Mouse (Mus musculus) right cerebral cortex, postnatal 36 days (tissue): ENCODE results near the gene Npvf.
"Not testable (repeated sequence)": the region's sequence is repeated elsewhere in the genome, so short reads cannot be mapped to it uniquely, and the experiment has no call there.

Experiments used
- DNase-seq, 2 experiments: peaks; one replicate each; pipeline ENCODE4 v3.0.0; 2022; ENCODE audit warnings: low spot score in 2 of 2, mixed read lengths in 1 of 2

Npvf gene

DNA sequence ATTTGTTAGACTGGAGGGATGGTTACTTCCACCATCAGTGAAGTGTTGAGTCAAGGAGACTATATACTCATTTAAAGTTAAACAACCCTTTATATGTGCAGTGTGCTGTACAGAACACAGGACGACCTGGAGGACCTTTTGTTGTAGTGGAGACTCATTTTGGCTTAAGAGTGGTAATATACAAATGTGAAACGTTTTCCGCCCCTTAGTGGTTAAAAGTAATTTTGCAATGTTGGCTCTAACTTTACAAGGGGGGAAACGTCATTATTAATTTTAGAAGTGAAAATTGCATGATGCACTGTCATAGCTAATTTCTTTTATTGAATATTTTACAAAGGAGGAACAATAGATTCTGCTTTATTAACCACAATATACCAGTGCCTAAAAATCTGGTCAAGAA is 13.9 kb downstream of the Npvf start:
- DNase-seq, result no peak

DNA sequence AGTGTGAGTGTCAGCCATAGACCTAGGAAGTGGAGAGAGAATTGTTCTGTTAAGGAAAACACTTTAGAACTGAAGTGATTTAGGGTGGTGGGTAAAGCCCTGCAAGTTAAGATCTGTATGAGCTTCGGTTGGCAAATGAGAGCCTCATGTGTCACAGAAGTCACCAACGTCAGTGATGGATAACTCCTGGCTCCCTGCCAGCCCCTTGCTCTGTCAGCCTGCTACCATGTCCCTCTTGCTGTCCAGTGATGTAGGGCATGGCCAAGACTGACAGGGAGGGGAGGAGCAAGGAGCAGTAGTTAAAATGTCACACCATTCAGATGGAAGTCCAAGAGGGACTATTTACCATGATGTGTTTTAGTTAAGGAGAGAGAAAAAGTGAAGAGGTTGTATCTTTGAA is 14.6 kb downstream of the Npvf start:
- DNase-seq, result no peak

DNA sequence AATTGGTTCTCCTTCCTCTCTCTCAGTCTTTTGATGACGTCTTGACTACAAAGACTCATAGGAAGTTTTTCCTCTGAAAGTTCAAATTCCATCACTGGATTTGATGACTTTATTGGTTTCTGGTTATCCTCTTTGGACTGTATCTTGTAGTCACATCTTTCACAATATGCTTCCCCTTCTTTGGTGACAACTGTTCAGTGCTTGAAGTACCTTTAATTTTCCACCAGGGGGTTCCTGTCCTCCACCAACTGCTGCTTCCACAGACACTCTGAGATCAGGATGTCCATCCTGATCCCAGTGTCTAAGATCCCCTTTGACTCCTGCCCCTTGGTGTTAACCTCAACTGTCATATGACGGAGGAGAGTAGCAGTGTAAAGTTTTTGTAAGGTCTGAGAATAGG is 28.1 kb downstream of the Npvf start:
- DNase-seq, result not testable (repeated sequence)

DNA sequence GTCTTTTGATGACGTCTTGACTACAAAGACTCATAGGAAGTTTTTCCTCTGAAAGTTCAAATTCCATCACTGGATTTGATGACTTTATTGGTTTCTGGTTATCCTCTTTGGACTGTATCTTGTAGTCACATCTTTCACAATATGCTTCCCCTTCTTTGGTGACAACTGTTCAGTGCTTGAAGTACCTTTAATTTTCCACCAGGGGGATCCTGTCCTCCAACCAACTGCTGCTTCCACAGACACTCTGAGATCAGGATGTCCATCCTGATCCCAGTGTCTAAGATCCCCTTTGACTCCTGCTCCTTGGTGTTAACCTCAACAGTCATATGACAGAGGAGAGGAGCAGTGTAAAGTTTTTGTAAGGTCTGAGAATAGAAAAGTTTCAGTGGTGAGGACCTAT is 36.0 kb downstream of the Npvf start:
- not testable (repeated sequence) for DNase-seq

DNA sequence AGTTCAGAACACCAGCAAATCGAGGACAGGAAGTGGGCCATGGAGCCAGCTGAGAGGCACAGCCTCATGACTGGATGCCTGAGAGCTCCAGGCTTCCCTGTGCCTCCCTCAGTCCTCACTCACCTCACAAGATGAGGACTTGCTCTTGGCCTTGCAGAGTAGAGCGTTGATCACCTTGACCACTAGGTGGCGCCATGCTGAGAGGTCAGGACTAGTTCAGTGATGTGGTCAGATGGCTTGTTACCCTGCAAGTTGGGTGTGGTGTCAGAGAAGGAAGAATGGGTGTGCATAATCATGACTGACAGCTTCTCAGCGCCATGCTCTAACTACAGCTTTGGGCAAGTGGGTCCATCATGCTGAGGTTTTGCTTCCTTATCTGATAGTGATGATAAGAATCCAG is 52.6 kb downstream of the Npvf start:
- DNase-seq, result no peak
